Mouse (Mus musculus) G1E (cell line): ENCODE measurements around the gene Bola2. TPM values are rescaled to one million over a fixed set of nuclear protein-coding genes. Genes with fewer than 3 reads are reported as not detected.

Experiments used
- ATAC-seq: 2 replicates; pipeline ENCODE4 v1.8.0; 2016; ENCODE audit warnings: mild to moderate bottlenecking; ENCODE audit not compliant: insufficient number of reproducible peaks, poor library complexity, low FRiP score, severe bottlenecking; ENCODE audit errors: extremely low read depth
- DNase-seq: peaks from one replicate; pipeline ENCODE4 v3.0.0; 2012; ENCODE audit warnings: low spot score
- H3K27me3 ChIP-seq: 2 replicates; pipeline ENCODE4 v1.6.1; 2012; ENCODE audit warnings: mild to moderate bottlenecking, low read length, inconsistent platforms; ENCODE audit not compliant: insufficient read depth
- H3K36me3 ChIP-seq: replicated peaks from 2 replicates; pipeline ENCODE3; 2012; ENCODE audit warnings: mild to moderate bottlenecking, inconsistent platforms
- H3K4me1 ChIP-seq: 2 replicates; pipeline ENCODE4 v1.6.1; 2012; ENCODE audit warnings: low read depth, low read length, inconsistent platforms, mixed read lengths; ENCODE audit not compliant: insufficient read depth
- H3K4me3 ChIP-seq: 2 replicates; pipeline ENCODE4 v1.5.1; 2012; ENCODE audit warnings: low read depth, mild to moderate bottlenecking, inconsistent platforms, low read length, moderate library complexity, mixed read lengths
- H3K9me3 ChIP-seq: replicated peaks from 2 replicates; pipeline ENCODE4 v1.6.1; 2012; ENCODE audit warnings: inconsistent platforms
- CTCF ChIP-seq: IDR thresholded peaks from 2 replicates; pipeline ENCODE4 v1.5.1; 2012; ENCODE audit warnings: low read depth, low read length, inconsistent platforms, mixed read lengths
- GATA1 ChIP-seq: IDR thresholded peaks from 2 replicates; pipeline ENCODE4 v1.6.1; 2012; ENCODE audit warnings: borderline replicate concordance, low read length, inconsistent platforms, mixed read lengths
- GATA2 ChIP-seq: IDR thresholded peaks from 2 replicates; pipeline ENCODE4 v1.6.1; 2012; ENCODE audit warnings: low read depth, low read length, inconsistent platforms, borderline replicate concordance
- POLR2AphosphoS5 ChIP-seq: IDR thresholded peaks from 2 replicates; pipeline ENCODE4 v1.6.1; 2012; ENCODE audit warnings: low read depth, low read length, inconsistent platforms; ENCODE audit not compliant: insufficient replicate concordance
- TAL1 ChIP-seq: conservative IDR thresholded peaks from 2 replicates; pipeline ENCODE4 v1.6.1; 2012; ENCODE audit warnings: low read depth, low read length, inconsistent platforms, mixed read lengths
- polyA plus RNA-seq: library from polyadenylated mRNA; stranded (reverse); fragments of >175 nt; gene quantifications from 2 replicates; pipeline ENCODE4 v1.2.3, GENCODE M21; 2012
- total RNA-seq, 2 experiments: library from RNA; stranded (forward) in 1 of 2; stranded (reverse) in 1 of 2; fragments of 200-1000 nt in 1 of 2; fragments of >200 nt in 1 of 2; fragmentation: Nextera tagmentation in 1 of 2; gene quantifications; 2 replicates each; pipeline ENCODE4 v1.2.3; 2014 to 2017

Gene Bola2
- total and polyA plus RNA-seq, 3 experiments, result 93.8 to 303 (median 117) TPM

DNA sequence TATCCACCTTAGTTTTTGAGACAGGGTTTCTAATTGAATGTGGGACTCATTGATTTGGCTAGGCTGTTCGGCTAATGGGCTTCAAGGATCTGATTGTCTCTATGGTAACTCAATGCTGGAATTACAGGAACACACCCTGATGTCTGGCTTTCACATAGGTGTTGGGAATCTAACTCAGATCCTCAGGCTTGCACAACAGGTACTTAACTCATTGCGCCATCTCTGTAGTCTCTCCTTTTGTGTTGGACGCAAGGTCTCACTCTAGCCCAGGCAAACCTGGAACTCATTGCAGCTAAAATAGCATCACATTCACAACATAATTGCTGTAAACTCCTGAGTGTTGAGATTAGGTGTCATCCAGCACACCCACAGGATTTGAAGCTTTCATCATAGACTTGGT is 25.0 kb upstream of the Bola2 start:
- no peaks in the 10 kb centered on the region for H3K9me3 ChIP-seq
- no peak for ATAC-seq
- peaks cover 5% of the 10 kb centered on the region; the same call in 1 of the 2 replicates for H3K4me1 ChIP-seq
- no peak for DNase-seq
- TF ChIP-seq GATA1 (no peak), GATA2 (no peak), POLR2AphosphoS5 (no peak), TAL1 (no peak), CTCF (no peak)
- no peak overlapping the region for H3K4me3 ChIP-seq
- peaks cover 92% of the 10 kb centered on the region for H3K36me3 ChIP-seq
- no peaks in the 10 kb centered on the region for H3K27me3 ChIP-seq

DNA sequence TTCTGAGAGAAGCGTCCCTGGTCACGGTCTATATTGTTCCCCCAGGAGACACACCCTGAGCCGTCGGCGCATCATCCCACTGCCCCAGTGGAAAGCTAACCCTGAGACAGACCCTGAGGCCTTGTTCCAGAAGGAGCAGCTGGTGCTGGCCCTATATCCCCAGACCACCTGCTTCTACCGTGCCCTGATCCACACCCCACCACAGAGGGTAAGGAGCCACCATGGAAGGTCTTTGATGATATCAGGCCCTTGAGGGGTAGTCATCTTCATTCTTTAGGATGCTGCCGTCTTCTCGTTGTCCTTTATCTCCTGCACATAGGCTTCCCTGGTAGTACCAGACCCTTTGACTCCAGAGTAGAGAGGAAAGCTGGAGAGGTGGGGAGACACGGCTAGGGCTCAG is 23.1 kb upstream of the Bola2 start:
- DNase-seq (no peak), ATAC-seq (no peak)
- Histone ChIP-seq H3K36me3 (peaks cover 94% of the 10 kb centered on the region), H3K9me3 (no peaks in the 10 kb centered on the region), H3K27me3 (no peaks in the 10 kb centered on the region), H3K4me3 (no peak overlapping the region), H3K4me1 (peaks cover 9% of the 10 kb centered on the region; the same call in 1 of the 2 replicates)
- no peak for TF ChIP-seq CTCF
- TF ChIP-seq GATA2, result no peak
- no peak for TF ChIP-seq POLR2AphosphoS5
- no peak for TF ChIP-seq GATA1
- no peak for TF ChIP-seq TAL1

DNA sequence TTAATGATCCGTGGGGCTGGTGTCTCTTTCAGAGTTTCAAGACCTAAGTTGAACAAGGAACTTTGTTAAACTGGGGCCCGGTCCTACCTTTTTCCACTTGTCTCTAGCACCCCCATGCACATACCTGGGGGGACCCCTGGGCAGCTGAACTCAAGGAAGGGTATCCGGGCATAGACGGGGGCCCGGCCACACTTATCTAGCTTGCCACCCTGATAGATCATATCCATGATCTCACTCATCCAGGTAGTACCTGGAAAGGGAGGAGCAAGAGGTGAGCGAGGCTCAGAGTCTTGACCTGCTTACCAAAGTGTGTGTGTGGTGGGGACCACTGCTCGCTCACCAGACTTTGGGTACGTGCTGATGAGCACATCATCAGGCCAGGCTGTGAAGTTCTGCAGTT is 20.1 kb upstream of the Bola2 start:
- Histone ChIP-seq H3K36me3 (peaks cover 90% of the 10 kb centered on the region), H3K27me3 (no peaks in the 10 kb centered on the region), H3K9me3 (no peaks in the 10 kb centered on the region), H3K4me3 (no peak overlapping the region), H3K4me1 (peaks cover 6% of the 10 kb centered on the region; the same call in 1 of the 2 replicates)
- DNase-seq (no peak), ATAC-seq (no peak)
- TF ChIP-seq GATA2 (no peak), POLR2AphosphoS5 (no peak), CTCF (no peak), GATA1 (no peak), TAL1 (no peak)

DNA sequence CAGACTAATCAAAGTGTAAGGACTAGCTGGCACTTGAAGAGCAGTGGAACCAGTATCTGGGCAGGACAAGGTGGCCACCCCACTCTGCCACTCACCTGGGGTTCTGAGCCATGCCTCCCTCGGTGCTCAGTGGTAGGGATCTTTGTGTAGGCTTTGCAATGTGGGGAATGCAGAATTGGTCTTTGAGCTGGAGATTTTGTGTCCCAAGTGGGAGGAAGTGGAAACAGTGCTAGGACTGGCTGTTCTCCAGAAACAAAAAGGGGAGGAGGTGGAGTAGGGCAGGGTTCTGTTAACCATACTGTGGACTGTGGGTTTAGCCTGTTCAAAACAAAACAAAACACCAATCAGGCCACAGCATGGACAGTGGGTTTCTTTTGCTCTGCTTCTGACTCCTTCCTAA is 19.0 kb upstream of the Bola2 start, which contains the start of gene Sult1a1:
Sult1a1 (minus strand) TSS at position 226 of the 400 bp plus-strand sequence.
- Histone ChIP-seq H3K27me3 (no peaks in the 10 kb centered on the region), H3K9me3 (no peaks in the 10 kb centered on the region), H3K36me3 (peaks cover 88% of the 10 kb centered on the region), H3K4me3 (no peak within 1 kb of the TSS), H3K4me1 (peaks cover 6% of the 10 kb centered on the region; the same call in 1 of the 2 replicates)
- DNase-seq (no peak), ATAC-seq (no peak)
- TF ChIP-seq GATA1 (no peak), TAL1 (no peak), GATA2 (no peak), POLR2AphosphoS5 (no peak), CTCF (no peak)

DNA sequence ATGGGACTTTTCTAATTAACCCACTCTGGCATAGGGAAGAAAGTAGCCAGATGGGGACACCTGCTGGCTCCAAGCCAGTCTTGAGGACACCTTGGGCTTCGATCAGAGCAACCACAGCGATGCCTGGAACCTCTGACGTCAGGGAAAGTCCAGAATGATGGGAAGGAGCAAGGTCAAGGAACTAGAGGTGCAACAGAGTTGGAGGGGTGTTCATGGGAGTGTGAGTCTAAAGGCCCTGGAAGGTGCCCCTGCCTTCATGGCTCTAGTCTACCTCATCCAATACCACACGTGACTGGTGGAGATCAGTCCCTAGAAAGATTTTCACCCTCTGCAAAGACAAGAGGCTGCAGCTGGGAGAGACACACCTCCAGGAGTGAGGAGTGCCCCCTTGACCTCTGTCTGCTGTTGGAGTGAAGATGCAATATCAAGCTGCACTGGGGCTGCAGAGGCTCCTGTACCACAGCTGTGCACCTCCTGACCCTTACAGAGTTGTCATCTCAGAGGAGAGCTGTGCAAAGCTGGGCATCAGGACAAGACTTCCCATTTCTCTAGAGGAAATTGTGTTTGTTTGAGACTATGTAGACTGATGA is 18.5 kb upstream of the Bola2 start:
- Histone ChIP-seq H3K4me1 (peaks cover 6% of the 10 kb centered on the region; the same call in 1 of the 2 replicates), H3K9me3 (no peaks in the 10 kb centered on the region), H3K36me3 (peaks cover 83% of the 10 kb centered on the region), H3K27me3 (no peaks in the 10 kb centered on the region), H3K4me3 (no peak overlapping the region)
- TF ChIP-seq TAL1 (no peak), POLR2AphosphoS5 (no peak), GATA2 (no peak), GATA1 (no peak), CTCF (no peak)
- DNase-seq (no peak), ATAC-seq (no peak)

DNA sequence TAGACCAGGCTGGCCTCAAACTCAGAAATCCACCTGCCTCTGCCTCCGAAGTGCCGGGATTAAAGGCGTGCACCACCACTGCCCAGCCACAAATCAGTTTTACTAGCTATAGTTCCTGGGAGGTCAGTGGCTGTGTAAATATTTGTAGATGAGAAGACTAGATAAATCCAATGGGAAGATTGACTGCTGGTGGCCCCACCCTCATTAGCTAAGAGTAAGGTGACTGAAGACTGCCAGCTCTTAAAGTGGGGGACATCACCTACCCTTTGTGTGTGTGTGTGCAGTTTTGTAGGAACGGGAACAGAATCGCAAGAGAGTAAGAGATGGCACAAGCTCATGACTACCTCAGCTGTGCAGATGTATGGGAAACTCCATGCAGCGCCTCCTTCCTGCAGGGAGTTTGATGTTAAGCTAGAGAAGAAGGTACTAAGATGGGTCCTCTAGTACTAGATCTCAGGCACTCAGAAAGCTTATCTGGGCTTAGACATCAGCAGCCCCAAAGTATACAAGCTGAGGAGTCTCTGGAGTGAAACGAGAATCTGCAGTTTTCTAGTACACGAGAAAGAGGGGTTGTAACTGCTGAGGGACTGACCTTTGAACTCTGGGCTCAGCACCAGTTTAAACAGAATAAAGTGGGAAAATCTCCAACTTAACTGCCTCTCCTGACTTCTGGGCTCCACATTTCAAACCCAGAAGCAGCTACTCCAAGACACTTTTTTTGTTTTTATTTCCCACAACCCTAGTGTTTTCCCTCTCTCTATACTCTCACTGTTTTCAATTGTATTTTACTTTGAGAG is 16.5 kb upstream of the Bola2 start:
- peaks cover 6% of the 10 kb centered on the region; the same call in 1 of the 2 replicates for H3K4me1 ChIP-seq
- DNase-seq (no peak), ATAC-seq (no peak)
- no peaks in the 10 kb centered on the region for H3K27me3 ChIP-seq
- H3K9me3 ChIP-seq, result no peaks in the 10 kb centered on the region
- H3K36me3 ChIP-seq, result peaks cover 80% of the 10 kb centered on the region
- TF ChIP-seq GATA1 (no peak), CTCF (no peak), TAL1 (no peak), GATA2 (no peak)
- H3K4me3 ChIP-seq, result no peak overlapping the region
